Mouse (Mus musculus) lung, adult 2 months (tissue): Measurements from ENCODE around the gene Cnpy1. TPM values are rescaled to one million over a fixed set of nuclear protein-coding genes. Genes with fewer than 3 reads are reported as not detected.

Experiments used
- DNase-seq: peaks from one replicate; pipeline ENCODE4 v3.0.0; 2022
- H3K4me1 ChIP-seq: fragments of 200-500 bp; 2 replicates; pipeline ENCODE4 v1.6.1; 2011; ENCODE audit warnings: low read length; ENCODE audit not compliant: control insufficient read depth, insufficient read depth
- H3K4me3 ChIP-seq: fragments of 200-500 bp; replicated peaks from 2 replicates; pipeline ENCODE3; 2011; ENCODE audit warnings: low read depth, mild to moderate bottlenecking, control low read depth, low read length; ENCODE audit errors: extremely low read depth
- CTCF ChIP-seq: fragments of 200-500 bp; IDR thresholded peaks from 2 replicates; pipeline ENCODE4 v1.5.1; 2011; ENCODE audit warnings: mild to moderate bottlenecking, low read length, control low read depth; ENCODE audit not compliant: insufficient read depth
- POLR2A ChIP-seq: fragments of 200-500 bp; IDR thresholded peaks from 2 replicates; pipeline ENCODE4 v1.6.1; 2011; ENCODE audit warnings: low read depth, mild to moderate bottlenecking, control low read depth, low read length, borderline replicate concordance; ENCODE audit errors: extremely low read depth
- WGBS: fragments of 180-500 bp; shearing (Covaris S2); methylation state at CpG from one replicate; pipeline ENCODE4 v1.1.7; 2018; 5-methylcytosine and 5-hydroxymethylcytosine counted together
- polyA plus RNA-seq: library from polyadenylated mRNA; depleted of rRNA; stranded (reverse); fragments of >200 nt; gene quantifications from 2 replicates; pipeline ENCODE4 v1.2.3, GENCODE M21; 2012

Cnpy1 gene
- polyA plus RNA-seq, 1 experiment, result 0.04 TPM

GRCm38 (mm10) chr5:28243501-28244177 lies 2.0 kb downstream of the Cnpy1 start:
- DNase-seq, result no peak
- H3K4me1 ChIP-seq, result no peaks in the 10 kb centered on the region
- TF ChIP-seq CTCF, result no peak
- TF ChIP-seq POLR2A, result no peak
- WGBS, result 64% methylated on average over 8 of the region's 8 CpGs
- H3K4me3 ChIP-seq, result no peak overlapping the region

DNA sequence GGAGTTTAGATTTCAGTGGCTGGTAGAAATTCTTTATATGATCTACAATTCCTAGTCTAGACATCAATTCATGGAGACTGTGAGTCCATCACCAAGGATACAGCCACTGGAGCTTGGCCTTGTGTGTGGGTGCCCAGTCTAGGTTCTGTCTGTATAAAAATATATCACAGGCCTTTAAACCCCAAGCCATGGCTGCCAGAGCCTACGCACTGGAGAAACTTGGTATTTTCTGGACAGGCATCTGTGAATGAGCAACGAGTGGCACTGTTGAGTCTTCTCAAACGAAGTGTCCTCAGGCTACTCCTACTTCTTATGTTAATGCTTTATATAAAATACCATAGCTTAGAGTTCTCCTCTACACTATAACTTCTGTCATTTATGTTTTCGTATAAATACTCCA lies 4.2 kb downstream of the Cnpy1 start:
- Histone ChIP-seq H3K4me3 (no peak overlapping the region), H3K4me1 (no peaks in the 10 kb centered on the region)
- TF ChIP-seq POLR2A, result no peak
- TF ChIP-seq CTCF, result no peak
- DNase-seq, result no peak
- 77% methylated on average over 4 of the region's 4 CpGs for WGBS

GRCm38 (mm10) chr5:28239829-28240228 lies 5.8 kb downstream of the Cnpy1 start:
- WGBS, result 71% methylated on average over 5 of the region's 5 CpGs
- DNase-seq, result no peak
- Histone ChIP-seq H3K4me1 (no peaks in the 10 kb centered on the region), H3K4me3 (no peak overlapping the region)
- TF ChIP-seq POLR2A, result no peak
- TF ChIP-seq CTCF, result no peak

DNA sequence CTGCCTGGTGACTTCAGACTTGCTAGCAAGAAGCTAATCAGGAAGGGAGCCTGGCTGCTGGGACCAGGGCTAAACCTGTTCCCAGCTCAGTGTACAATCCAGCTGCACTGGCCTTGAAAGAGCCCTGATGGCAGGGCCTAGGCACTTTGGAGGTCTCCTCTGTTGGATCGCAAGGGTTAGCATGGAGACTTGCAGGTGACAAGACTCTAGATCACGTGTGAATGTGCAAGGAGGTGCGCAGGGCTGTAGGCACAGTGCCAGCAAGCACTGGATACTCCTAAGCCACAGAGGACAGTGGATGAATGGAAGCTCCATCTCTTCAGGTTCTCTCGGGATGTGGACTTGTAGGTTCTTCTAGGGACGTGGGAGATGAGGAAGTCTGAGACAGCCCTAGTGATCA lies 6.7 kb downstream of the Cnpy1 start:
- TF ChIP-seq POLR2A (no peak), CTCF (no peak)
- 80% methylated on average over 5 of the region's 5 CpGs for WGBS
- Histone ChIP-seq H3K4me1 (no peaks in the 10 kb centered on the region), H3K4me3 (no peak overlapping the region)
- DNase-seq, result no peak

DNA sequence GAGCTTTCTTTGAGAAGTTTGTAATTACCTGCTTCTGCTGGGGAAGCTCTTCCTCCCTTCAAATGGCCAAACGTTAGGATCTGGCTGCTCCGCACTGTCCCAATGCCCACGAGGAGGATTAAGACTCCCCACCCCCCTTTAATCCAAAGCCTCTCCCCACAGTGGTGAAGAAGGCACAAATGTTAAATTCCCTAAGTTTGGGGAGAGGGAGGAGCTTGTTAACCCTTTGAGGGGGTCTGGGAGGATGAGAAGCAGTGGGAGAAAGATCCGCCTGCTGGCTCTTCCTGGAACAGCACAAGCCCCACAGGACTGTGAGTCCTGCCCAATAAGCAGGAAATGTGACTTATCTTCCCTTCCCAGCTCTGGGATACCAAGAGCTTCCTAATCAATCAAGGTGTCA lies 7.5 kb downstream of the Cnpy1 start:
- no peak for DNase-seq

GRCm38 (mm10) chr5:28237715-28238114 lies 7.9 kb downstream of the Cnpy1 start:
- H3K4me3 ChIP-seq, result no peak overlapping the region
- DNase-seq, result no peak
- no peaks in the 10 kb centered on the region for H3K4me1 ChIP-seq
- 75% methylated on average over 2 of the region's 2 CpGs for WGBS
- TF ChIP-seq CTCF (no peak), POLR2A (no peak)

More for the DNA sequence above, 7.5 kb downstream of the Cnpy1 start:
- TF ChIP-seq POLR2A (no peak), CTCF (no peak)
- no peak overlapping the region for H3K4me3 ChIP-seq
- 45% methylated on average over 4 of the region's 4 CpGs for WGBS
- no peaks in the 10 kb centered on the region for H3K4me1 ChIP-seq

DNA sequence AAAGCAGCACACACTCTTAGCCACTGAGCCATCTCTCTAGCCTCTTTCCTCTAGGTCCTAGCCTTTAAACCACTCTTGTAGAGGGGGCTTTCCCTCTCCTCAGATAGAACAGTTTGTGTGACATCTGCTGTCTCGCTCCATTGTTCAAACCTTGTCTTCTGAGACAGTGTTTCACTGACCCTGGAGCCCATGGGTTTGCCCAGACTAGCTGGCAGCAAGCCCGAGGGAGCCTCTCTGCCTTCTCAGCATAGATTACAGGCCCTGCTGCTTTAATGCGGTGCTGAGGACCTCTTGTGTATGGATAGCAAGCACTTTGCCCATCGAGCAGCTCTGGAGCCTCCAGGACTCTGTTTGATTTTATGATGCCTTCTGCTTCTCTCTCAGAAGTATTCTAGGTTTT lies 8.6 kb downstream of the Cnpy1 start:
- Histone ChIP-seq H3K4me1 (no peaks in the 10 kb centered on the region), H3K4me3 (no peak overlapping the region)
- WGBS, result 44% methylated on average over 4 of the region's 4 CpGs
- DNase-seq, result no peak
- TF ChIP-seq CTCF (no peak), POLR2A (no peak)

DNA sequence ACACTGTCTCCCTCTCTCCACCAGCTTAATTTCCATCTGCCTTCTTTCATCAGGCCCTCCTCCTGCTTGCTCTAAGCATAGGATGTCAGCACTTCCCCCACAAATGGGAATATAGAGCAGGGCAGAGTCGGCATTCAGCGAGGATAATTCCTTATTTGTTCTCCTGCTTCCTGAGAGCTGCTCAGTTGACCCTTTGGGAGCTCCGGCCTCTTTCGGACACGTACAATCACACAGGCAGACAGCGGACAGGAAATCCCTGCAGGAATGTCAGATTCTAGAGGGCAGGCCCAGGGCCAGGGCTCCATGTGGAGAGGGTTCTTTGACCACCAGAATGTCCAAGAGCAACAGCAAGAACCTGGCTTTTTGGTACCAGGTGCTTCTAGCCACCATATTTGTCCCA lies 9.5 kb downstream of the Cnpy1 start:
- H3K4me3 ChIP-seq, result no peak overlapping the region
- no peak for TF ChIP-seq POLR2A
- TF ChIP-seq CTCF, result no peak
- WGBS, result 29% methylated on average over 6 of the region's 6 CpGs
- no peak for DNase-seq
- no peaks in the 10 kb centered on the region for H3K4me1 ChIP-seq

- Histone ChIP-seq H3K4me1 (no peaks in the 10 kb centered on the region), H3K4me3 (no peak overlapping the region)
- no peak for DNase-seq
- 61% methylated on average over 3 of the region's 3 CpGs for WGBS
- TF ChIP-seq CTCF, result no peak
- no peak for TF ChIP-seq POLR2A
Measured at GRCm38 (mm10) chr5:28232101-28232500, 13.5 kb downstream of the Cnpy1 start.

- no peak for DNase-seq
- Histone ChIP-seq H3K4me3 (no peak overlapping the region), H3K4me1 (no peaks in the 10 kb centered on the region)
- 70% methylated on average over 1 of the region's 1 CpGs for WGBS
- TF ChIP-seq POLR2A, result no peak
- TF ChIP-seq CTCF, result no peak
Measured at GRCm38 (mm10) chr5:28219596-28219995, 26.0 kb downstream of the Cnpy1 start.
